Mouse (Mus musculus) forebrain, embryonic 12.5 days (tissue): ENCODE measurements around the gene Upk3a. TPM values are rescaled to one million over a fixed set of nuclear protein-coding genes. Genes with fewer than 3 reads are reported as not detected.
A peak's percentile ranks its signal among the peaks of the same experiment; 100 is the strongest.
"Not testable (repeated sequence)": the region's sequence is repeated elsewhere in the genome, so short reads cannot be mapped to it uniquely, and the experiment has no call there.

ENCODE experiments used
- ATAC-seq: fragments of 200-750 bp; cut with Nextera tagmentation; 2 replicates; pipeline ENCODE4 v1.8.0; 2017; ENCODE audit warnings: moderate TSS enrichment; ENCODE audit not compliant: low FRiP score
- H3K27ac ChIP-seq: fragments of 300-500 bp; sonication (generic); 2 replicates; pipeline ENCODE4 v1.5.1; 2016; ENCODE audit warnings: mild to moderate bottlenecking
- H3K27me3 ChIP-seq: fragments of 300-500 bp; sonication (generic); 2 replicates; pipeline ENCODE4 v1.6.1; 2016; ENCODE audit warnings: mild to moderate bottlenecking
- H3K36me3 ChIP-seq: fragments of 300-500 bp; sonication (generic); replicated peaks from 2 replicates; pipeline ENCODE4 v1.6.1; 2016; ENCODE audit warnings: mild to moderate bottlenecking
- H3K4me1 ChIP-seq: fragments of 300-500 bp; sonication (generic); 2 replicates; pipeline ENCODE4 v1.6.1; 2016
- H3K4me2 ChIP-seq: fragments of 300-500 bp; sonication (generic); 2 replicates; pipeline ENCODE4 v1.6.1; 2016; ENCODE audit warnings: mild to moderate bottlenecking, moderate library complexity
- H3K4me3 ChIP-seq: fragments of 300-500 bp; sonication (generic); replicated peaks from 2 replicates; pipeline ENCODE4 v1.5.1; 2016; ENCODE audit warnings: mild to moderate bottlenecking
- H3K9ac ChIP-seq: fragments of 300-500 bp; sonication (generic); 2 replicates; pipeline ENCODE4 v1.6.1; 2016; ENCODE audit warnings: mild to moderate bottlenecking
- H3K9me3 ChIP-seq: fragments of 300-500 bp; sonication (generic); 2 replicates; pipeline ENCODE4 v1.6.1; 2016
- WGBS: fragments of 180-500 bp; shearing (Covaris S2); methylation state at CpG from one replicate; pipeline ENCODE4 v1.1.7; 2016; 5-methylcytosine and 5-hydroxymethylcytosine counted together
- polyA plus RNA-seq: library from polyadenylated mRNA; unstranded; fragments of >200 nt; fragmentation: Nextera tagmentation; extraction: Ambion mirVana; gene quantifications from 2 replicates; pipeline ENCODE4 v1.2.1, GENCODE M21; 2016

The Upk3a gene
- polyA plus RNA-seq, 1 experiment from 2014 or later = not detected

GRCm38 (mm10) chr15:85009666-85010065, 7.3 kb upstream of the Upk3a start:
- H3K4me3 ChIP-seq = no peak overlapping the region
- no peaks in the 10 kb centered on the region for H3K9me3 ChIP-seq
- no peak overlapping the region for H3K4me2 ChIP-seq
- 0 out of 2 replicates have a peak, but pooled peaks cover 2% of the 10 kb centered on the region for H3K27me3 ChIP-seq
- no peaks in the 10 kb centered on the region for H3K36me3 ChIP-seq
- ATAC-seq = no peak
- no peak overlapping the region for H3K9ac ChIP-seq
- no peak overlapping the region for H3K27ac ChIP-seq
- WGBS = 87% methylated on average over 8 of the region's 8 CpGs
- peaks cover 13% of the 10 kb centered on the region; the same call in 1 of the 2 replicates for H3K4me1 ChIP-seq

- no peak overlapping the region for H3K4me2 ChIP-seq
- H3K36me3 ChIP-seq = no peaks in the 10 kb centered on the region
- peaks cover 12% of the 10 kb centered on the region for H3K27me3 ChIP-seq
- H3K4me1 ChIP-seq = peaks cover 11% of the 10 kb centered on the region
- no peak for ATAC-seq
- H3K27ac ChIP-seq = no peak overlapping the region
- WGBS = 52% methylated on average over 19 of the region's 19 CpGs
- no peaks in the 10 kb centered on the region for H3K9me3 ChIP-seq
- H3K4me3 ChIP-seq = no peak overlapping the region
- no peak overlapping the region for H3K9ac ChIP-seq
Measured at GRCm38 (mm10) chr15:85011895-85012661, 4.9 kb upstream of the Upk3a start.

GRCm38 (mm10) chr15:85012662-85013054, 4.3 kb upstream of the Upk3a start:
- Histone ChIP-seq H3K4me1 (peaks cover 15% of the 10 kb centered on the region), H3K36me3 (no peaks in the 10 kb centered on the region), H3K9me3 (no peaks in the 10 kb centered on the region), H3K9ac (no peak overlapping the region), H3K4me3 (no peak overlapping the region), H3K27me3 (peaks cover 15% of the 10 kb centered on the region), H3K4me2 (no peak overlapping the region), H3K27ac (no peak overlapping the region)
- no peak for ATAC-seq
- 58% methylated on average over 2 of the region's 2 CpGs for WGBS

GRCm38 (mm10) chr15:85015771-85016170, 1.2 kb upstream of the Upk3a start:
- Histone ChIP-seq H3K9me3 (no peaks in the 10 kb centered on the region), H3K27ac (no peak overlapping the region), H3K4me2 (no peak overlapping the region), H3K27me3 (peaks cover 22% of the 10 kb centered on the region), H3K36me3 (no peaks in the 10 kb centered on the region), H3K4me3 (no peak overlapping the region), H3K4me1 (peaks cover 18% of the 10 kb centered on the region), H3K9ac (no peak overlapping the region)
- 82% methylated on average over 11 of the region's 11 CpGs for WGBS
- ATAC-seq = no peak

- WGBS = 60% methylated on average over 4 of the region's 4 CpGs
- Histone ChIP-seq H3K4me2 (no peak overlapping the region), H3K27me3 (peaks cover 9% of the 10 kb centered on the region), H3K27ac (no peak overlapping the region), H3K4me1 (peaks cover 5% of the 10 kb centered on the region; the same call in 1 of the 2 replicates), H3K36me3 (no peaks in the 10 kb centered on the region), H3K4me3 (no peak overlapping the region), H3K9ac (no peak overlapping the region), H3K9me3 (no peaks in the 10 kb centered on the region)
- no peak for ATAC-seq
Measured at GRCm38 (mm10) chr15:85022211-85022610, 5.3 kb downstream of the Upk3a start.

GRCm38 (mm10) chr15:85026197-85026596, 9.3 kb downstream of the Upk3a start:
- ATAC-seq = no peak
- WGBS = 82% methylated on average over 4 of the region's 4 CpGs

GRCm38 (mm10) chr15:85027740-85028139, 10.8 kb downstream of the Upk3a start:
- Histone ChIP-seq H3K9ac (no peak overlapping the region), H3K36me3 (no peaks in the 10 kb centered on the region), H3K4me3 (no peak overlapping the region), H3K27me3 (no peaks in the 10 kb centered on the region), H3K27ac (no peak overlapping the region), H3K9me3 (no peaks in the 10 kb centered on the region), H3K4me2 (no peak overlapping the region), H3K4me1 (no peaks in the 10 kb centered on the region)
- ATAC-seq = no peak
- WGBS = 42% methylated on average over 4 of the region's 4 CpGs

More at GRCm38 (mm10) chr15:85026197-85026596, 9.3 kb downstream of the Upk3a start:
- no peaks in the 10 kb centered on the region for H3K27me3 ChIP-seq
- no peak overlapping the region for H3K4me2 ChIP-seq
- no peak overlapping the region for H3K9ac ChIP-seq
- H3K27ac ChIP-seq = no peak overlapping the region
- H3K36me3 ChIP-seq = no peaks in the 10 kb centered on the region
- no peaks in the 10 kb centered on the region for H3K9me3 ChIP-seq
- no peak overlapping the region for H3K4me3 ChIP-seq
- H3K4me1 ChIP-seq = no peaks in the 10 kb centered on the region

GRCm38 (mm10) chr15:85028648-85029047, 11.7 kb downstream of the Upk3a start, which contains the start of gene Fam118a:
Gene Fam118a (plus strand): TSS chr15:85028948.
- not testable (repeated sequence) for H3K4me2 ChIP-seq, H3K4me1 ChIP-seq, H3K27ac ChIP-seq, ATAC-seq, H3K9ac ChIP-seq, H3K36me3 ChIP-seq, H3K9me3 ChIP-seq, H3K4me3 ChIP-seq, H3K27me3 ChIP-seq
- WGBS = 64% methylated on average over 1 of the region's 1 CpGs

GRCm38 (mm10) chr15:85030643-85031042, 13.7 kb downstream of the Upk3a start:
- not testable (repeated sequence) for ATAC-seq, H3K4me3 ChIP-seq, H3K36me3 ChIP-seq, H3K9me3 ChIP-seq, H3K27ac ChIP-seq, H3K9ac ChIP-seq, H3K4me1 ChIP-seq, H3K4me2 ChIP-seq
- H3K27me3 ChIP-seq = peaks cover 11% of the 10 kb centered on the region
- 86% methylated on average over 1 of the region's 1 CpGs for WGBS

- peaks cover 6% of the 10 kb centered on the region for H3K4me1 ChIP-seq
- H3K27me3 ChIP-seq = peaks cover 19% of the 10 kb centered on the region
- ATAC-seq = no peak
- H3K4me2 ChIP-seq = no peak overlapping the region
- H3K9me3 ChIP-seq = no peaks in the 10 kb centered on the region
- H3K27ac ChIP-seq = no peak overlapping the region
- H3K4me3 ChIP-seq = no peak overlapping the region
- no peak overlapping the region for H3K9ac ChIP-seq
- H3K36me3 ChIP-seq = no peaks in the 10 kb centered on the region
- WGBS = 88% methylated on average over 3 of the region's 3 CpGs
Measured at GRCm38 (mm10) chr15:85031866-85032265, 14.9 kb downstream of the Upk3a start.

- not testable (repeated sequence) for H3K36me3 ChIP-seq, H3K4me3 ChIP-seq, H3K27ac ChIP-seq, ATAC-seq, H3K4me2 ChIP-seq, H3K9me3 ChIP-seq, H3K9ac ChIP-seq
- H3K27me3 ChIP-seq = peaks cover 29% of the 10 kb centered on the region
- WGBS = 63% methylated on average over 7 of the region's 7 CpGs
- H3K4me1 ChIP-seq = peaks cover 16% of the 10 kb centered on the region
Measured at GRCm38 (mm10) chr15:85033916-85034315, 17.0 kb downstream of the Upk3a start.

GRCm38 (mm10) chr15:85036566-85037342, 19.8 kb downstream of the Upk3a start:
- H3K27ac ChIP-seq = peak overlapping the region; percentile 25; the same call in 1 of the 2 replicates
- H3K27me3 ChIP-seq = peaks cover 44% of the 10 kb centered on the region
- H3K36me3 ChIP-seq = no peaks in the 10 kb centered on the region
- ATAC-seq = peak; percentile 96
- peak overlapping the region; percentile 64 for H3K4me3 ChIP-seq
- H3K4me2 ChIP-seq = peak overlapping the region; percentile 69
- H3K9me3 ChIP-seq = no peaks in the 10 kb centered on the region
- peak overlapping the region; percentile 81 for H3K9ac ChIP-seq
- under 1% methylated on average over 70 of the region's 75 CpGs for WGBS
- H3K4me1 ChIP-seq = peaks cover 21% of the 10 kb centered on the region
